Mouse (Mus musculus) liver, embryonic 15.5 days (tissue): ENCODE results near the gene Xylt1. TPM values are rescaled to one million over a fixed set of nuclear protein-coding genes. Genes with fewer than 3 reads are reported as not detected.

Experiments
- ATAC-seq: fragments of 200-750 bp; cut with Nextera tagmentation; 2 replicates; pipeline ENCODE4 v1.8.0; 2017; ENCODE audit warnings: moderate number of reproducible peaks, mild to moderate bottlenecking, moderate library complexity; ENCODE audit not compliant: insufficient read depth
- H3K27ac ChIP-seq: fragments of 300-500 bp; sonication (generic); replicated peaks from 2 replicates; pipeline ENCODE4 v1.5.1; 2015; ENCODE audit warnings: mild to moderate bottlenecking, inconsistent platforms
- H3K27me3 ChIP-seq: fragments of 300-500 bp; sonication (generic); 2 replicates; pipeline ENCODE4 v1.6.1; 2015; ENCODE audit warnings: mild to moderate bottlenecking, inconsistent platforms
- H3K36me3 ChIP-seq: fragments of 300-500 bp; sonication (generic); replicated peaks from 2 replicates; pipeline ENCODE4 v1.6.1; 2015; ENCODE audit warnings: moderate library complexity, mild to moderate bottlenecking, inconsistent platforms
- H3K4me1 ChIP-seq: fragments of 300-500 bp; sonication (generic); replicated peaks from 2 replicates; pipeline ENCODE4 v1.6.1; 2015; ENCODE audit warnings: inconsistent platforms
- H3K4me2 ChIP-seq: fragments of 300-500 bp; sonication (generic); 2 replicates; pipeline ENCODE4 v1.6.1; 2015; ENCODE audit warnings: moderate library complexity, mild to moderate bottlenecking, inconsistent platforms
- H3K4me3 ChIP-seq: fragments of 300-500 bp; sonication (generic); replicated peaks from 2 replicates; pipeline ENCODE4 v1.5.1; 2015; ENCODE audit warnings: mild to moderate bottlenecking, inconsistent platforms
- H3K9ac ChIP-seq: fragments of 300-500 bp; sonication (generic); 2 replicates; pipeline ENCODE4 v1.6.1; 2015; ENCODE audit warnings: moderate library complexity, mild to moderate bottlenecking, inconsistent platforms
- H3K9me3 ChIP-seq: fragments of 300-500 bp; sonication (generic); replicated peaks from 2 replicates; pipeline ENCODE4 v1.6.1; 2016; ENCODE audit warnings: inconsistent platforms
- WGBS: fragments of 180-500 bp; shearing (Covaris S2); methylation state at CpG from one replicate; pipeline ENCODE4 v1.1.7; 2015; ENCODE audit warnings: mixed read lengths; ENCODE audit not compliant: insufficient replicate concordance; 5-methylcytosine and 5-hydroxymethylcytosine counted together
- polyA plus RNA-seq: library from polyadenylated mRNA; unstranded; fragments of >200 nt; fragmentation: Nextera tagmentation; extraction: Ambion mirVana; gene quantifications from 2 replicates; pipeline ENCODE4 v1.2.1, GENCODE M21; 2015

Xylt1 gene
- polyA plus RNA-seq, 1 experiment from 2014 or later, result 0.24 TPM

DNA sequence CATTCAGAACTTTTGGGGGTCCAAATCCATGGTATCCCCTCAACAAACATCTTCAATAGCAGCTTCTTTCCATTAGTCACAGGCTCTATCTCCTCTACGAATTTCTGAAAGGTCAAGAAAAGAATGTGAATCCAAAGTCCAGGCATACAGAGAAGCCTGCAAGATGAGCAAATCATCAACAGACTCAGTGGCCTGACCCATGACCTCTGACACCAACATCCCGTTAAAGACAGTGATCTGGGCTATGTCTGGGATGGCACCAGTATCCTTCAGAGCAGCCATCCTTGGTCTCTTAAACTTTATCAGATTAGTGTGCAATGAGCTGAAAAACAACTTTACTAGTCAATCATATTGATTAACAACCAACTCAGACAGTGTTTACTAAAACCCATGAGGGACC is 163.3 kb downstream of the Xylt1 start:
- H3K9me3 ChIP-seq, result no peaks in the 10 kb centered on the region
- no peak for ATAC-seq
- H3K9ac ChIP-seq, result no peak overlapping the region
- no peaks in the 10 kb centered on the region for H3K36me3 ChIP-seq
- no peaks in the 10 kb centered on the region for H3K27me3 ChIP-seq
- no peak overlapping the region for H3K4me2 ChIP-seq
- H3K27ac ChIP-seq, result no peak overlapping the region
- WGBS, result 49% methylated on average over 2 of the region's 2 CpGs
- H3K4me3 ChIP-seq, result no peak overlapping the region
- H3K4me1 ChIP-seq, result no peaks in the 10 kb centered on the region

DNA sequence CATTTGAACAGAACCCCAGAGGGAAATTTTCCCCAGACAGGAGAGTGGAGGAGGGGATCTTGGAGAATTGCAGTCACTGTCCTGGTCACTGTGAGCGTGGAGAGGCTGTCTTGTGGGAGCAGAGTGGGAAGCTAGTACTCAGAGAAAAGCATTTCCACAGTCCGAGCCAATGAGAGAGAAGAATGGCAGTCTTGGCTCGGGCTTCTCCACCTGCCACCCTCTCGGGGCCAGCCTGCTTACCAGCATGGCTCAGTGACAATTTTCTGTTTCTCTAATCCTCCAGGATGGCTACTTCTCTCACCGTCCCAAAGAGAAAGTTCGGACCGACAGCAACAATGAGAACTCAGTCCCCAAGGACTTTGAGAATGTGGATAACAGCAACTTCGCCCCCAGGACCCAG is 167.5 kb downstream of the Xylt1 start:
- Histone ChIP-seq H3K4me2 (no peak overlapping the region), H3K9ac (no peak overlapping the region), H3K27me3 (no peaks in the 10 kb centered on the region), H3K4me3 (no peak overlapping the region), H3K4me1 (no peaks in the 10 kb centered on the region), H3K9me3 (no peaks in the 10 kb centered on the region), H3K36me3 (no peaks in the 10 kb centered on the region), H3K27ac (no peak overlapping the region)
- no peak for ATAC-seq
- WGBS, result 66% methylated on average over 8 of the region's 8 CpGs

- ATAC-seq, result no peak
- no peaks in the 10 kb centered on the region for H3K36me3 ChIP-seq
- H3K4me3 ChIP-seq, result no peak overlapping the region
- no peaks in the 10 kb centered on the region for H3K27me3 ChIP-seq
- no peak overlapping the region for H3K4me2 ChIP-seq
- H3K9me3 ChIP-seq, result no peaks in the 10 kb centered on the region
- H3K27ac ChIP-seq, result no peak overlapping the region
- H3K9ac ChIP-seq, result no peak overlapping the region
- WGBS, result 75% methylated on average over 16 of the region's 16 CpGs
- no peaks in the 10 kb centered on the region for H3K4me1 ChIP-seq
Observed at GRCm38 (mm10) chr7:117550916-117551549, 170.3 kb downstream of the Xylt1 start.

GRCm38 (mm10) chr7:117553228-117553627 is 172.4 kb downstream of the Xylt1 start:
- H3K9me3 ChIP-seq, result no peaks in the 10 kb centered on the region
- H3K4me2 ChIP-seq, result no peak overlapping the region
- H3K36me3 ChIP-seq, result no peaks in the 10 kb centered on the region
- no peaks in the 10 kb centered on the region for H3K27me3 ChIP-seq
- ATAC-seq, result no peak
- no peaks in the 10 kb centered on the region for H3K4me1 ChIP-seq
- 55% methylated on average over 12 of the region's 12 CpGs for WGBS
- no peak overlapping the region for H3K4me3 ChIP-seq
- H3K9ac ChIP-seq, result no peak overlapping the region
- H3K27ac ChIP-seq, result no peak overlapping the region

- Histone ChIP-seq H3K4me3 (no peak overlapping the region), H3K9ac (no peak overlapping the region), H3K36me3 (no peaks in the 10 kb centered on the region), H3K4me2 (no peak overlapping the region), H3K4me1 (no peaks in the 10 kb centered on the region), H3K27me3 (no peaks in the 10 kb centered on the region), H3K9me3 (no peaks in the 10 kb centered on the region), H3K27ac (no peak overlapping the region)
- no peak for ATAC-seq
- 75% methylated on average over 2 of the region's 2 CpGs for WGBS
Observed at GRCm38 (mm10) chr7:117555735-117556134, 175.0 kb downstream of the Xylt1 start.

GRCm38 (mm10) chr7:117558166-117558565 is 177.4 kb downstream of the Xylt1 start:
- no peaks in the 10 kb centered on the region for H3K36me3 ChIP-seq
- H3K4me1 ChIP-seq, result no peaks in the 10 kb centered on the region
- no peaks in the 10 kb centered on the region for H3K9me3 ChIP-seq
- 81% methylated on average over 2 of the region's 2 CpGs for WGBS
- H3K27me3 ChIP-seq, result no peaks in the 10 kb centered on the region
- no peak overlapping the region for H3K4me3 ChIP-seq
- no peak overlapping the region for H3K4me2 ChIP-seq
- no peak overlapping the region for H3K9ac ChIP-seq
- ATAC-seq, result no peak
- no peak overlapping the region for H3K27ac ChIP-seq

DNA sequence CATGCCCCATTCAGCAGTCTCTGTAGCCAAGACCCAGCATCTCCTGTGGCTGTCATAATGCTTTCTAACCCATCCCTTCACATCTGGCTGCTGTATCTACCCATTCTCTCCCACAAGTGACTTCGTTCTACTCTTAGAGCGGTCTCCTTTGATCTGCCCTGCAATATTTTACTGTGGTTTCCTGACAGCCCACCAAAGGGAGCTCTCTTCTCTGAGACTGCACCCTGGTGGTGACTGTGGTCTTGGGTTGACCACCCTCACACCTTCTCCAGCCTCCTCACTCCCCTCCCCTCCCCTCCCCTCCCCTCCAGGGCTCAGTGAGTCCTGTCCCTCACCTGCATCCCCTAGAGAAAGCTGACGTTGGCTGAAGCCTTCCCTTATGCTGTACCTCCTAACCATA is 178.3 kb downstream of the Xylt1 start:
- no peaks in the 10 kb centered on the region for H3K36me3 ChIP-seq
- H3K9me3 ChIP-seq, result no peaks in the 10 kb centered on the region
- no peaks in the 10 kb centered on the region for H3K27me3 ChIP-seq
- 44% methylated on average over 3 of the region's 3 CpGs for WGBS
- no peak overlapping the region for H3K9ac ChIP-seq
- H3K27ac ChIP-seq, result no peak overlapping the region
- ATAC-seq, result no peak
- no peak overlapping the region for H3K4me3 ChIP-seq
- no peaks in the 10 kb centered on the region for H3K4me1 ChIP-seq
- H3K4me2 ChIP-seq, result no peak overlapping the region

- H3K36me3 ChIP-seq, result no peaks in the 10 kb centered on the region
- no peak overlapping the region for H3K27ac ChIP-seq
- H3K9me3 ChIP-seq, result no peaks in the 10 kb centered on the region
- H3K27me3 ChIP-seq, result no peaks in the 10 kb centered on the region
- H3K4me1 ChIP-seq, result no peaks in the 10 kb centered on the region
- 65% methylated on average over 9 of the region's 9 CpGs for WGBS
- no peak overlapping the region for H3K4me3 ChIP-seq
- H3K9ac ChIP-seq, result no peak overlapping the region
- ATAC-seq, result no peak
- H3K4me2 ChIP-seq, result no peak overlapping the region
Observed at GRCm38 (mm10) chr7:117563939-117564499, 183.2 kb downstream of the Xylt1 start.

- no peak overlapping the region for H3K4me3 ChIP-seq
- H3K36me3 ChIP-seq, result no peaks in the 10 kb centered on the region
- H3K9ac ChIP-seq, result no peak overlapping the region
- no peak for ATAC-seq
- no peak overlapping the region for H3K27ac ChIP-seq
- H3K4me1 ChIP-seq, result no peaks in the 10 kb centered on the region
- WGBS, result 70% methylated on average over 4 of the region's 4 CpGs
- H3K9me3 ChIP-seq, result no peaks in the 10 kb centered on the region
- H3K27me3 ChIP-seq, result no peaks in the 10 kb centered on the region
- no peak overlapping the region for H3K4me2 ChIP-seq
Observed at GRCm38 (mm10) chr7:117564627-117565026, 183.8 kb downstream of the Xylt1 start.

- Histone ChIP-seq H3K27me3 (no peaks in the 10 kb centered on the region), H3K4me2 (no peak overlapping the region), H3K9me3 (no peaks in the 10 kb centered on the region), H3K9ac (no peak overlapping the region), H3K27ac (no peak overlapping the region), H3K4me1 (no peaks in the 10 kb centered on the region), H3K36me3 (no peaks in the 10 kb centered on the region), H3K4me3 (no peak overlapping the region)
- WGBS, result 57% methylated on average over 2 of the region's 2 CpGs
- ATAC-seq, result no peak
Observed at GRCm38 (mm10) chr7:117566115-117566514, 185.3 kb downstream of the Xylt1 start.

GRCm38 (mm10) chr7:117566833-117567232 is 186.1 kb downstream of the Xylt1 start:
- H3K9ac ChIP-seq, result no peak overlapping the region
- H3K9me3 ChIP-seq, result no peaks in the 10 kb centered on the region
- no peak for ATAC-seq
- no peaks in the 10 kb centered on the region for H3K27me3 ChIP-seq
- H3K36me3 ChIP-seq, result no peaks in the 10 kb centered on the region
- H3K4me2 ChIP-seq, result no peak overlapping the region
- no peak overlapping the region for H3K27ac ChIP-seq
- 54% methylated on average over 1 of the region's 1 CpGs for WGBS
- no peaks in the 10 kb centered on the region for H3K4me1 ChIP-seq
- H3K4me3 ChIP-seq, result no peak overlapping the region

DNA sequence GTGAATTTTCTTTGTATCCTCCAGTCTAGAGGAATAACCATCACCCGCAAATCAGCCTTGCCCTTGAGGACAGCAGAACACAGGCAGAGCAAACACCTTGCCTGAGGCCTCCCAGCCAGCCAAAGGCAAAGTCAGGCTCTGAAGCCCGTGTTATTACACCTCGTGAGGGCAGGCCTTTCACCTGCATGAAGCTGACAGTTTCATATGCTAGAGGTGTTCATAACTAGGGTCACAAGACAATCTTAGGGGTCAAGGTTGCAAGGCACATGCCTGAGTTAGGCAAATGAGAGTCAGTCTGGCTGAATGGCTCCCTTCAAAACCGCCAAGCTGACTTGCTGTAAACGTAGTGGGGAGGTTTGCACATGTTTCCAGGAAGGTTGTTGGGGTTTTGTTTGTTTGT is 186.5 kb downstream of the Xylt1 start:
- ATAC-seq, result no peak
- no peak overlapping the region for H3K4me3 ChIP-seq
- no peak overlapping the region for H3K4me2 ChIP-seq
- no peaks in the 10 kb centered on the region for H3K4me1 ChIP-seq
- no peak overlapping the region for H3K27ac ChIP-seq
- H3K27me3 ChIP-seq, result no peaks in the 10 kb centered on the region
- WGBS, result 64% methylated on average over 5 of the region's 5 CpGs
- no peaks in the 10 kb centered on the region for H3K9me3 ChIP-seq
- no peak overlapping the region for H3K9ac ChIP-seq
- no peaks in the 10 kb centered on the region for H3K36me3 ChIP-seq
